Mouse (Mus musculus) MEL (cell line): Measurements from ENCODE around the gene Gm10837. TPM values are rescaled to one million over a fixed set of nuclear protein-coding genes. Genes with fewer than 3 reads are reported as not detected.

Source experiments
- DNase-seq: peaks from one replicate; pipeline ENCODE4 v3.0.0; 2011; ENCODE audit warnings: low read depth, low spot score
- H3K27ac ChIP-seq: 2 replicates; pipeline ENCODE4 v1.5.1; 2012; ENCODE audit warnings: low read depth, mild to moderate bottlenecking, control low read depth, low read length, moderate library complexity; ENCODE audit not compliant: control insufficient read depth
- H3K27me3 ChIP-seq, 2 experiments: fragments of 150-350 bp in 1 of 2; sonication (generic) in 1 of 2; 2 replicates each; pipeline ENCODE4 v1.6.1; 2012; ENCODE audit warnings: low read length in 2 of 2, mild to moderate bottlenecking in 2 of 2, improper control_type of control experiment in 1 of 2, moderate library complexity in 1 of 2; ENCODE audit not compliant: insufficient read depth in 2 of 2, control insufficient read depth in 1 of 2
- H3K36me3 ChIP-seq, 2 experiments: 2 replicates each; pipeline ENCODE4 v1.6.1; 2012 to 2014; ENCODE audit warnings: low read length in 2 of 2, improper control_type of control experiment in 1 of 2, inconsistent platforms in 1 of 2, mild to moderate bottlenecking in 1 of 2; ENCODE audit not compliant: insufficient read depth in 2 of 2, control insufficient read depth in 1 of 2
- H3K4me1 ChIP-seq, 2 experiments: fragments of 150-350 bp in 1 of 2; sonication (generic) in 1 of 2; 2 replicates each; pipeline ENCODE4 v1.6.1; 2012; ENCODE audit warnings: low read length in 2 of 2, improper control_type of control experiment in 1 of 2, mild to moderate bottlenecking in 1 of 2; ENCODE audit not compliant: insufficient read depth in 2 of 2, control insufficient read depth in 1 of 2
- H3K4me3 ChIP-seq, 2 experiments: fragments of 150-350 bp in 1 of 2; sonication (generic) in 1 of 2; 2 replicates each; pipeline ENCODE4 v1.5.1; 2012; ENCODE audit warnings: low read depth in 2 of 2, low read length in 2 of 2, mild to moderate bottlenecking in 2 of 2, moderate library complexity in 2 of 2, control low read depth in 1 of 2, improper control_type of control experiment in 1 of 2; ENCODE audit not compliant: control insufficient read depth in 1 of 2, insufficient read depth in 1 of 2
- H3K79me2 ChIP-seq: 2 replicates; pipeline ENCODE4 v1.6.1; 2012; ENCODE audit warnings: mild to moderate bottlenecking, low read length, moderate library complexity; ENCODE audit not compliant: control insufficient read depth, poor library complexity, insufficient read depth
- H3K9ac ChIP-seq: 2 replicates; pipeline ENCODE4 v1.6.1; 2012; ENCODE audit warnings: low read depth, mild to moderate bottlenecking, control low read depth, low read length, moderate library complexity; ENCODE audit not compliant: control insufficient read depth, poor library complexity, severe bottlenecking
- H3K9me3 ChIP-seq: fragments of 150-350 bp; sonication (generic); replicated peaks from 2 replicates; pipeline ENCODE4 v1.6.1; 2012; ENCODE audit warnings: mild to moderate bottlenecking, low read length, improper control_type of control experiment, moderate library complexity; ENCODE audit not compliant: insufficient read depth
- BHLHE40 ChIP-seq: IDR thresholded peaks from 2 replicates; pipeline ENCODE4 v1.6.1; 2012; ENCODE audit warnings: low read depth, mild to moderate bottlenecking, inconsistent platforms, low read length, improper control_type of control experiment, borderline replicate concordance
- CHD1 ChIP-seq: IDR thresholded peaks from 2 replicates; pipeline ENCODE4 v1.6.1; 2012; ENCODE audit warnings: low read depth, mild to moderate bottlenecking, inconsistent platforms, low read length, improper control_type of control experiment
- CHD2 ChIP-seq: IDR thresholded peaks from 2 replicates; pipeline ENCODE4 v1.6.1; 2011; ENCODE audit warnings: low read length, improper control_type of control experiment
- CTCF ChIP-seq, 3 experiments: IDR thresholded peaks in 2 of 3; conservative IDR thresholded peaks in 1 of 3; 2 replicates each; pipeline ENCODE4 v1.5.1; 2011 to 2012; ENCODE audit warnings: low read length in 3 of 3, low read depth in 2 of 3, mild to moderate bottlenecking in 2 of 3, improper control_type of control experiment in 1 of 3, inconsistent platforms in 1 of 3, mixed read lengths in 1 of 3, moderate library complexity in 1 of 3; ENCODE audit not compliant: control insufficient read depth in 1 of 3, insufficient read depth in 1 of 3, poor library complexity in 1 of 3, severe bottlenecking in 1 of 3
- ELF1 ChIP-seq: IDR thresholded peaks from 2 replicates; pipeline ENCODE4 v1.6.1; 2014; ENCODE audit warnings: low read depth, mild to moderate bottlenecking, inconsistent platforms, low read length, improper control_type of control experiment, moderate library complexity
- EP300 ChIP-seq, 2 experiments: IDR thresholded peaks; 2 replicates each; pipeline ENCODE4 v1.6.1; 2011; ENCODE audit warnings: improper control_type of control experiment in 2 of 2, low read length in 2 of 2, low read depth in 1 of 2, mild to moderate bottlenecking in 1 of 2
- GATA1 ChIP-seq: IDR thresholded peaks from 2 replicates; pipeline ENCODE4 v1.6.1; 2011; ENCODE audit warnings: low read depth, low read length, improper control_type of control experiment
- KAT2A ChIP-seq: conservative IDR thresholded peaks from 2 replicates; pipeline ENCODE4 v1.6.1; 2012; ENCODE audit warnings: low read depth, low read length, improper control_type of control experiment, inconsistent platforms
- MEF2A ChIP-seq: IDR thresholded peaks from 2 replicates; pipeline ENCODE4 v1.6.1; 2014; ENCODE audit warnings: low read depth, mild to moderate bottlenecking, inconsistent platforms, low read length, improper control_type of control experiment; ENCODE audit not compliant: poor library complexity, insufficient replicate concordance, severe bottlenecking; ENCODE audit errors: extremely low read depth
- MXI1 ChIP-seq: IDR thresholded peaks from 2 replicates; pipeline ENCODE4 v1.6.1; 2011; ENCODE audit warnings: mild to moderate bottlenecking, low read depth, low read length, improper control_type of control experiment
- MYB ChIP-seq: IDR thresholded peaks from 2 replicates; pipeline ENCODE4 v1.6.1; 2011; ENCODE audit warnings: mild to moderate bottlenecking, low read depth, low read length, improper control_type of control experiment
- NRF1 ChIP-seq: IDR thresholded peaks from 2 replicates; pipeline ENCODE4 v1.6.1; 2014; ENCODE audit warnings: low read depth, mild to moderate bottlenecking, inconsistent platforms, low read length, improper control_type of control experiment, moderate library complexity; ENCODE audit not compliant: poor library complexity, insufficient read depth, severe bottlenecking
- POLR2A ChIP-seq, 2 experiments: IDR thresholded peaks; 2 replicates each; pipeline ENCODE4 v1.6.1; 2011 to 2012; ENCODE audit warnings: low read length in 2 of 2, mild to moderate bottlenecking in 2 of 2, control low read depth in 1 of 2, improper control_type of control experiment in 1 of 2, low read depth in 1 of 2, moderate library complexity in 1 of 2; ENCODE audit not compliant: control insufficient read depth in 1 of 2, insufficient read depth in 1 of 2, poor library complexity in 1 of 2
- POLR2AphosphoS2 ChIP-seq: IDR thresholded peaks from 2 replicates; pipeline ENCODE4 v1.6.1; 2011; ENCODE audit warnings: low read length, improper control_type of control experiment
- SIN3A ChIP-seq: IDR thresholded peaks from 2 replicates; pipeline ENCODE4 v1.6.1; 2012; ENCODE audit warnings: low read length, improper control_type of control experiment, inconsistent platforms
- SMC3 ChIP-seq: IDR thresholded peaks from 2 replicates; pipeline ENCODE4 v1.6.1; 2011; ENCODE audit warnings: low read depth, low read length, improper control_type of control experiment
- TBP ChIP-seq: IDR thresholded peaks from 2 replicates; pipeline ENCODE4 v1.8.0; 2011; ENCODE audit warnings: low read depth, low read length, improper control_type of control experiment
- UBTF ChIP-seq: IDR thresholded peaks from 2 replicates; pipeline ENCODE4 v1.6.1; 2012; ENCODE audit warnings: low read depth, mild to moderate bottlenecking, inconsistent platforms, low read length, improper control_type of control experiment, moderate library complexity, borderline replicate concordance; ENCODE audit not compliant: insufficient read depth
- USF1 ChIP-seq: IDR thresholded peaks from 2 replicates; pipeline ENCODE4 v1.6.1; 2014; ENCODE audit warnings: low read depth, mild to moderate bottlenecking, inconsistent platforms, low read length, improper control_type of control experiment, moderate library complexity
- USF2 ChIP-seq, 2 experiments: IDR thresholded peaks; 2 replicates each; pipeline ENCODE4 v1.6.1; 2011 to 2012; ENCODE audit warnings: improper control_type of control experiment in 2 of 2, low read length in 2 of 2, borderline replicate concordance in 1 of 2, inconsistent platforms in 1 of 2, low read depth in 1 of 2, mild to moderate bottlenecking in 1 of 2; ENCODE audit not compliant: insufficient read depth in 1 of 2
- ZMIZ1 ChIP-seq: IDR thresholded peaks from 2 replicates; pipeline ENCODE4 v1.6.1; 2012; ENCODE audit warnings: low read depth, mild to moderate bottlenecking, inconsistent platforms, low read length, improper control_type of control experiment, moderate library complexity
- polyA plus RNA-seq, 2 experiments: library from polyadenylated mRNA; stranded (reverse) in 1 of 2; unstranded in 1 of 2; fragments of >175 nt in 1 of 2; fragments of >200 nt in 1 of 2; gene quantifications; 2 replicates each; pipeline versions ENCODE4 v1.2.1 to v1.2.4; 2012; ENCODE audit warnings: low replicate concordance in 2 of 2, low read depth in 1 of 2; ENCODE audit not compliant: insufficient read length in 2 of 2, insufficient read depth in 1 of 2, missing spikeins in 1 of 2
- total RNA-seq: library from RNA; depleted of rRNA; stranded (reverse); fragments of 300-350 nt; gene quantifications from 2 replicates; pipeline ENCODE4 v1.2.3, GENCODE M21; 2012

Gm10837 gene
- total and polyA plus RNA-seq, 3 experiments: not detected

DNA sequence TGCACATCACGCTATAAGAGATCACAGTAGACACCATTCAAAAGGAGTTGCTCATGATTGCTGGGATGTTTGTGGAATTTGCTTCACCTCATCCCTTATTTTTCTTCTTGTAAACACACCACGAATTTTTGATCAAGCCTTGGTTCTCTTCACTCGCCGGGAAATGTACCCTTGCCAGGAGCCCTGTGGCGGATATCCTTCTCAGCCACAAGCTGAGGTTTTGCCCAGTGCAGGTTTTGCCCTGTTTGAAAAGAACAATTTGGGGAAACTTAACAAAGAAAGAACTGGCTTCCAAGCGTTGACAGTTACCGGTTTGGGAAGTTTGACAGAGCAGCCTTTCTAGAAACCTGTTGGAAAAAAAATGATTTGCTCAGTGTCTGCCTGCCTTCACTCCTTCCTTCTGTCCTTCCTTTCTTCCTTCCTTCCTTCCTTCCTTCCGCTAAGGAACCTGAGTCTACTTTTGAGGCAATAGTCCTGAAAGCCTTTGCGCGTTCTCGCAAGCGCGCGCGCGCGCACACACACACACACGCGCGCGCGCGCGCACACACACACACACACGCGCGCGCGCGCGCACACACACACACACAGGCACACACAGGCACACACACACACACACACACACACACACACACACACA lies 18.8 kb upstream of the Gm10837 start:
- Histone ChIP-seq H3K79me2 (no peaks in the 10 kb centered on the region), H3K4me1 (no peaks in the 10 kb centered on the region), H3K4me3 (no peak overlapping the region), H3K9ac (no peak overlapping the region), H3K9me3 (no peaks in the 10 kb centered on the region), H3K36me3 (no peaks in the 10 kb centered on the region), H3K27me3 (no peaks in the 10 kb centered on the region), H3K27ac (no peak overlapping the region)
- no peak for TF ChIP-seq SIN3A
- no peak for TF ChIP-seq EP300 (IDR thresholded peaks at IDR 0.05; ENCODE audit: low read depth in 1 of 2, low read length in 2 of 2)
- TF ChIP-seq POLR2A (IDR thresholded peaks at IDR 0.05; ENCODE audit: control insufficient read depth in 1 of 2, insufficient read depth in 1 of 2, low read depth in 1 of 2, low read length in 2 of 2, poor library complexity in 1 of 2): no peak
- no peak for TF ChIP-seq SMC3
- no peak for TF ChIP-seq CHD1
- TF ChIP-seq ELF1: no peak
- no peak for TF ChIP-seq ZMIZ1
- no peak for TF ChIP-seq POLR2AphosphoS2
- no peak for TF ChIP-seq BHLHE40
- TF ChIP-seq CTCF (IDR thresholded peaks at IDR 0.05 in 2 of 3, conservative IDR thresholded peaks at IDR 0.05 in 1 of 3; ENCODE audit: control insufficient read depth in 1 of 3, insufficient read depth in 1 of 3, low read depth in 2 of 3, low read length in 3 of 3, poor library complexity in 1 of 3, severe bottlenecking in 1 of 3): no peak
- no peak for TF ChIP-seq MEF2A
- TF ChIP-seq TBP: no peak
- no peak for DNase-seq

DNA sequence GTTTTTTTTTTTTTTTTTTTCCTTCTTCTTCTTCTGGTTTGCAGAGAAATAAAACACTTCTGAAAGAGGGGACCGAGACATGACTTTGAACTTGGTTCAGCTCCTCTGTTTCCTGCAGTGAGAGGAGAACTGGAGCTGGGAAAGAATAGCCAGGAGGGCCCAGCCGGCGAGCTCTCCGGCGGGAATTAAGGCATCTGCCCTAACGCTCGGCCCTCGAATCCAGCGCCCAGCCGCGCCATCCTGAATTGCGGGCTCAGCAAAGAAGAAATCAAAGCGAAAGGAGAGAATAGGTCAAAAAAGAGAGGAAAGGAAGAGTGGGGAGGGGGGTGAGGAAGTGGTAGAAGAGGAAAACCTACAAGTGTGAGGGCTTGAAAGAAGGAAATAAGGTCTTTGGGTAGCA lies 18.2 kb upstream of the Gm10837 start:
- H3K4me3 ChIP-seq: no peak overlapping the region
- DNase-seq: no peak
- TF ChIP-seq BHLHE40 (no peak), USF2 (IDR thresholded peaks at IDR 0.05; ENCODE audit: borderline replicate concordance in 1 of 2, insufficient read depth in 1 of 2, low read depth in 1 of 2, low read length in 2 of 2) (no peak), CHD2 (no peak), MYB (no peak), GATA1 (no peak), SIN3A (no peak), MXI1 (no peak), NRF1 (no peak), USF1 (no peak), UBTF (no peak), KAT2A (no peak), MEF2A (no peak)
- H3K79me2 ChIP-seq: no peaks in the 10 kb centered on the region
- H3K27me3 ChIP-seq: no peaks in the 10 kb centered on the region
- no peaks in the 10 kb centered on the region for H3K36me3 ChIP-seq
- no peaks in the 10 kb centered on the region for H3K4me1 ChIP-seq
- H3K27ac ChIP-seq: no peak overlapping the region
- no peak overlapping the region for H3K9ac ChIP-seq
- H3K9me3 ChIP-seq: no peaks in the 10 kb centered on the region
